Mouse (Mus musculus): ENCODE data around the gene G3bp2. TPM values are rescaled to one million over a fixed set of nuclear protein-coding genes. Genes with fewer than 3 reads are reported as not detected.

The G3bp2 gene
- polyA plus RNA-seq, 1 experiment from 2014 or later = 125 TPM

- DNase-seq (ENCODE audit: low read depth, low spot score) (no peak), ATAC-seq (no peak)
These were observed 19.5 kb upstream of the G3bp2 start for GRCm38 (mm10) chr5:92103062-92103461.

DNA sequence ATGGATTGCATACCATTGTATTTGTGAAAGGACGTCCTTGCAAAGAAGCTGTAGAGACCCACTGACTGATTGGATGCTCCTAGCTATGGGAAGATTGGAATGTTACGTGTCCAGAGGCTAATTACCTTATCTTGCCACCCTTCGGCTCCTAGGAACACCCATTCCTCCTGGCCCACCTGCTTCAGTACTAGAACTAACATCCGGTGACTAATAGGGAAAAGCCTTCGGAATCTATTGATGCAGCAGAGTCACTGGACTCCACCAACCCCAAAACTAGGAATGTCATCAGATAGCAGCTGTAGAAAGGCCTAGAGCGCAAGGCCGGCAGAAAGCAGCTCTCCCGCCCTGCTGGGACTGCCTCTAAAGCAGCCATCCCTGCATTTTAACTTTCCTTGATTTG, 18.1 kb upstream of the G3bp2 start:
- ChIA-PET POLR2A (interaction anchor here (1.6 kb wide), 1 partner anchor 8 kb away, joined by 3 read pairs; no protein-coding TSS in a partner anchor), CTCF (interaction anchor here (1.4 to 1.5 kb wide), 2 partner anchors 9 to 16 kb away, joined by 3 to 4 read pairs; no protein-coding TSS in a partner anchor)
- no peaks in the 10 kb centered on the region for H3K27me3 ChIP-seq
- in situ Hi-C loops (cut with MboI; ENCODE audit: low pct_unique_long_range_greater_than_20kb) = no loop called here
- DNase-seq (ENCODE audit: low read depth, low spot score) (no peak), ATAC-seq (no peak)
- no peak for TF ChIP-seq CTCF (IDR thresholded peaks at IDR 0.05)

More at GRCm38 (mm10) chr5:92103062-92103461, 19.5 kb upstream of the G3bp2 start:
- H3K27me3 ChIP-seq = no peaks in the 10 kb centered on the region
- no peak for TF ChIP-seq CTCF (IDR thresholded peaks at IDR 0.05)
- CTCF ChIA-PET = no interaction called here
- POLR2A ChIA-PET = interaction anchor here (0.7 kb wide), 1 partner anchor 163 kb away, joined by 4 read pairs; no protein-coding TSS in a partner anchor
- in situ Hi-C loops (cut with MboI; ENCODE audit: low pct_unique_long_range_greater_than_20kb) = no loop called here

DNA sequence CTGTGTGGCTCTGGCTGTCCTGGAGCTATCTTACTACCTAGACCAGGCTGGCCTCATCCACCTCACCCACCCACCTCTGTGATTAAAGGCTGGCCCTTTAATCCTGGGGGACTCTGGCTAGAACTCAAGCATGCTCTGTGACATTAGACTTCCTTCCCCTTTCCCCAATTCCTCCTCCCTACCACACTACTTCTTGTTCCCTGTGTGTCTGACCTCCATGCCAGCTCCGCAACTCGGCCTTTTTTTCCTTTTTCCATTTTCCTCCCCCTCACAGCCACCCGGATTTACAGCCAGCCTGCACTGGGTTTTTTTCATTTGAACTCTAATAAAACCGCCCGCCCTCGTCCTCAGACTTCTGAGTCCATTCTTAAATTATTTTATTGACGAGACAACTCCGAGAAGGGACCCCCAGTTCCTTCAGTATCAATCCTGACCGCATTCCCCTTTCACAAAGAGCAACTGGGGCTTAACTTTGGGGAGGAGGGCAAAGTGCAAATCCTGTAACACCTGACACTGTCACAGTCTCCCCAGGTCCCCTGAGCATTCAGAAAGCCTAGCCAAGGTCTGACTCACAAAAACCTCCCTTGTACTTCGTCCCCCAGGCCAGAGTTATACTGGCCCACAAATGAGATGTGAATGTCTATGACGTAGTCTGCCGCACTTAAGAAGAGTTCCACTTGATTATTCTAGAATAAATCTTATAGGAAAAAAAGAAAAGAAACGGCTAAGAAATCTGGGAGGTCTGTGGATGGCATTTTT, 15.0 kb upstream of the G3bp2 start:
- ChIA-PET CTCF (no interaction called here), POLR2A (no interaction called here)
- ATAC-seq (no peak), DNase-seq (ENCODE audit: low read depth, low spot score) (no peak)
- H3K27me3 ChIP-seq = no peaks in the 10 kb centered on the region
- in situ Hi-C loops (cut with MboI; ENCODE audit: low pct_unique_long_range_greater_than_20kb) = no loop called here
- no peak for TF ChIP-seq CTCF (IDR thresholded peaks at IDR 0.05)

- TF ChIP-seq CTCF (IDR thresholded peaks at IDR 0.05) = no peak
- no peaks in the 10 kb centered on the region for H3K27me3 ChIP-seq
- DNase-seq (ENCODE audit: low read depth, low spot score) = no peak
- ATAC-seq = no peak
- in situ Hi-C loops (cut with MboI; ENCODE audit: low pct_unique_long_range_greater_than_20kb) = no loop called here
- CTCF ChIA-PET = interaction anchor here (1.0 to 2.7 kb wide), 4 partner anchors 10 to 21 kb away, joined by 3 to 9 read pairs (median 5); no protein-coding TSS in a partner anchor
- POLR2A ChIA-PET = no interaction called here
These were observed 14.3 kb upstream of the G3bp2 start for GRCm38 (mm10) chr5:92097779-92098178.

DNA sequence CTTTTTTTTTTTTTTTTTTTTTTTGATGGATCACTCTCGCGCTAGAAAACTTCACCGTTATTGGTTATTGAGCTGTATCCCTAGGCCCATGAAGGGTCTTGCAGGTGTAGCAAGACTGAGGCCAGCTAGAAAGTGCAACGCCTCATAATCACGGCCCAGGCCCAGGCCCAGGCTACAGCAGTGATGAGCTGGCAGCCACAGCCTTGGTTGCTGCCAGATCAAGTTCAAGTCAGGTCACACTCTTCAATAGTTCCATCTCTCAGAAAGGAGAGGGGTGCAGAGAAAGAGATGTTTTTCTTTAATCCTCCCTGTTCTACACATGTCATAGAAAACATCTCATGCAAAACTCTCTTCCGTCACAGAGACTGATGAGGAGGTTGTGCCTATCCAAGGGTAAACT, 13.3 kb upstream of the G3bp2 start:
- CTCF ChIA-PET = interaction anchor here (1.0 to 2.7 kb wide), 4 partner anchors 9 to 22 kb away, joined by 3 to 9 read pairs (median 5); no protein-coding TSS in a partner anchor
- ATAC-seq (no peak), DNase-seq (ENCODE audit: low read depth, low spot score) (no peak)
- TF ChIP-seq CTCF (IDR thresholded peaks at IDR 0.05) = no peak
- in situ Hi-C loops (cut with MboI; ENCODE audit: low pct_unique_long_range_greater_than_20kb) = no loop called here
- POLR2A ChIA-PET = interaction anchor here (0.6 kb wide), 1 partner anchor 154 kb away, joined by 4 read pairs; no protein-coding TSS in a partner anchor
- no peaks in the 10 kb centered on the region for H3K27me3 ChIP-seq

DNA sequence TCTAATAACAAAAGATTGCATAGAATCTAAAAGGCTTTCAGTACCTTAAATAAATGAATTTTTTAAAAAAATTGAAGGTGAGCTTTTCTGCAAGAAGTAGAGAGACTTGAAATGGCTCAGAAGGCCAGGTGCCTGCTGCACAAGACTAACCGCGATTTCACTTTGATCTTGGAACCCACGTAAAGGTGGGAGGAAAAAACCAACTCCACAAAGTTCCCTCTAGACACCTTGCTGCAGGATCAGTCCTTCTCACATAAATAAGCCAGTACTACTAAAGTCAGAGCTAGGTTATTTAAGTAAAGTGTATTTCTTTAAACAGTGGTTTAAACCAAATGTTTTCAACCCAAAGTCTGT, 10.5 kb upstream of the G3bp2 start:
- no peak for TF ChIP-seq CTCF (IDR thresholded peaks at IDR 0.05)
- CTCF ChIA-PET = interaction anchor here (1.1 to 1.7 kb wide), 2 partner anchors 24 to 27 kb away, joined by 3 to 4 read pairs; no protein-coding TSS in a partner anchor
- ATAC-seq = no peak
- POLR2A ChIA-PET = interaction anchor here (0.9 to 1.2 kb wide), 2 partner anchors 8 to 11 kb away, joined by 3 read pairs; no protein-coding TSS in a partner anchor
- no peaks in the 10 kb centered on the region for H3K27me3 ChIP-seq
- DNase-seq (ENCODE audit: low read depth, low spot score) = no peak
- in situ Hi-C loops (cut with MboI; ENCODE audit: low pct_unique_long_range_greater_than_20kb) = no loop called here

DNA sequence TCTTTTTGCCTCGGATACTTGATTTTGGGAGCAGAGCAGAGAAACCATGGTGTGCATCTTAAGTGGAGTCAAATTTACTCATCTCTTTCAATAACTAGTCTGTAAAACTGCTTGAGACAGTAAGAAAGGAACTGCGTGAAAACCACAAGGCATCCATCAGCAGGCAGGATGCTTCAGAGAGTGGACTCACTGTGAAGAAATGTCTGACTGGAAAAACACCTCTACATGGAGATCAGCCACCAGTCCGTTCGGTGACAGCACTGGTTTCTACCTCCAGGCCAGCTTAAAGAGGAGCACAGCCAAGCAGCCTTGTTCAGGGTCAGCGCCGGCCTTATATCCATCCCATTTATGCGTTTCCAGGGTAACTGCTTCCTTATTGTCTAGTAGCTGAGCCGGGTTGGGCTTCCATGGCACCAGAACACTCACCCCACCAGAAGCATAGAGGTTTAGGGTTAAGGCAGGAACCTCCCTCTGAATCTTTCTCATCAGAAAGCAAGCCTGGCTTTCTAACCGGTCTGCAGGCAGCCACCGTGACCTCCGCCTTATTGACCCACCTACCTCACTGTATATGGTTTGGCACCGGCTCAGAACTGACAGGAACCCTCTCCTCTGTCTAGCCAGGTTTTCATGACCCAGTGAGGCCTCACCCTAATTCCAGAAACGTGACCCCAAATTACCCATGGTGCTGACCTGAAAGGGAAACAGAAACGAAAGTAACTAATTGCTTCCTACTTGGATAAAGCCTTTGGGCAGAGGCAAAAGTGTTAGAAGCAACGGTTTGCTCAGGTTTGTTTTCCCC, 9.9 kb upstream of the G3bp2 start:
- ChIA-PET POLR2A (interaction anchor here (0.9 to 1.2 kb wide), 2 partner anchors 8 to 12 kb away, joined by 3 read pairs; no protein-coding TSS in a partner anchor), CTCF (interaction anchor here (1.0 to 1.7 kb wide), 3 partner anchors 8 to 26 kb away, joined by 3 to 4 read pairs (median 3); no protein-coding TSS in a partner anchor)

GRCm38 (mm10) chr5:92087469-92087868, 4.0 kb upstream of the G3bp2 start:
- no peaks in the 10 kb centered on the region for H3K27me3 ChIP-seq
- ChIA-PET POLR2A (no interaction called here), CTCF (interaction anchor here (1.0 to 1.9 kb wide), 2 partner anchors 10 to 31 kb away, joined by 4 to 6 read pairs; no protein-coding TSS in a partner anchor)
- no peak for DNase-seq (ENCODE audit: low read depth, low spot score)
- in situ Hi-C loops (cut with MboI; ENCODE audit: low pct_unique_long_range_greater_than_20kb) = no loop called here
- no peak for TF ChIP-seq CTCF (IDR thresholded peaks at IDR 0.05)
- ATAC-seq = no peak

More for the DNA sequence above, 9.9 kb upstream of the G3bp2 start:
- DNase-seq (ENCODE audit: low read depth, low spot score) = no peak
- in situ Hi-C loops (cut with MboI; ENCODE audit: low pct_unique_long_range_greater_than_20kb) = no loop called here
- TF ChIP-seq CTCF (IDR thresholded peaks at IDR 0.05) = no peak
- no peaks in the 10 kb centered on the region for H3K27me3 ChIP-seq
- no peak for ATAC-seq

- in situ Hi-C loops (cut with MboI; ENCODE audit: low pct_unique_long_range_greater_than_20kb) = no loop called here
- POLR2A ChIA-PET = interaction anchor here (0.6 kb wide), 1 partner anchor 447 kb away, joined by 4 read pairs; no protein-coding TSS in a partner anchor
- TF ChIP-seq CTCF (IDR thresholded peaks at IDR 0.05) = no peak
- no peak for ATAC-seq
- no peaks in the 10 kb centered on the region for H3K27me3 ChIP-seq
- DNase-seq (ENCODE audit: low read depth, low spot score) = no peak
- CTCF ChIA-PET = interaction anchor here (1.1 kb wide), 1 partner anchor 10 kb away, joined by 4 read pairs; no protein-coding TSS in a partner anchor
These were observed 2.5 kb upstream of the G3bp2 start for GRCm38 (mm10) chr5:92085821-92086550.

GRCm38 (mm10) chr5:92085246-92085645, 1.7 kb upstream of the G3bp2 start:
- ChIA-PET CTCF (interaction anchor here (1.1 kb wide), 1 partner anchor 10 kb away, joined by 4 read pairs; no protein-coding TSS in a partner anchor), POLR2A (no interaction called here)
- no peak for DNase-seq (ENCODE audit: low read depth, low spot score)
- H3K27me3 ChIP-seq = no peaks in the 10 kb centered on the region
- TF ChIP-seq CTCF (IDR thresholded peaks at IDR 0.05) = no peak
- in situ Hi-C loops (cut with MboI; ENCODE audit: low pct_unique_long_range_greater_than_20kb) = no loop called here
- ATAC-seq = no peak

Data from Patski (cell line).